Mouse (Mus musculus) neutrophil, adult 5-6 weeks (primary cell): ENCODE data around the gene Wdr78. TPM values are rescaled to one million over a fixed set of nuclear protein-coding genes. Genes with fewer than 3 reads are reported as not detected.

ENCODE experiments used
- ATAC-seq: fragments of 151-379, 151-347 bp; 2 replicates; pipeline ENCODE4 v1.8.0; 2017; ENCODE audit warnings: mild to moderate bottlenecking, moderate TSS enrichment; ENCODE audit not compliant: insufficient number of reproducible peaks, poor library complexity, low FRiP score, severe bottlenecking; ENCODE audit errors: extremely low read depth
- total RNA-seq: library from RNA; stranded (forward); fragments of 200-1000 nt; gene quantifications from 2 replicates; pipeline ENCODE4 v1.2.3, GENCODE M21; 2017

The Wdr78 gene
- total RNA-seq, 1 experiment from 2014 or later, result 4.8 TPM

DNA sequence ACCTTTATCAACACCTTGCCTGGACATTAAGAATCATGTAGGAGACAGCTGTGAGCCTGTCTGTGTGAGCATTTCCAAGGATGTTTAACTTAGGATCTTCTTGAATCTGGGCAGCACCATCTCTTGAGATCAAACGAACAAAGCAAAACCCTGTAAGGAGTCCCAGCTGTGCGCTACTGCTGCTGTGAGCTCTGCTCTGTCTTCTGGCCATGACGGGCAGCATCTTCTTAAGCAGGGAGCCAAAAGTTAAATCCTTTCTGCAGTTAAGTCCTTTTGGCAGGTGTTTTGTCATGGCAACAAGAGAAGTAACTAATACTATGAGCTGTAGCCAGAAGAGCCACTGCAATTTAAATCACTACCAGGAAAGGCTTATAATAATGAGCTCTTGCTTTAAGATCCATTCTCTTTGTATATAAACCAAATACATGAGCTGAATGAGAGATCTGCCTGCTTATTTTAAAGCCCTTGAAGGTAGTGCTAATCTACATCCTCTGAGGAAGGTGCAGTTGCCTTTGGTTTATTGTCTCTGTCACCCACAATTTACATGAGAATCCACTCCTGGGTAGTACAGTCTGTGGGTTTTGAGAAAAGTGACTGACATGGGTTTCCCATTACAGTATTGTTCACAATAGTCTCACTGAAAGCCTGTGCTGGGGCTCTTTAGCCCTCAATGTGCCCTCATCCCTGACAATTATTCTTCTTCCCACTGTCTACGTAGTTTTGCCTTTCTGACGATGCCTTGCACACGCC lies 46.3 kb downstream of the Wdr78 start:
- no peak for ATAC-seq

DNA sequence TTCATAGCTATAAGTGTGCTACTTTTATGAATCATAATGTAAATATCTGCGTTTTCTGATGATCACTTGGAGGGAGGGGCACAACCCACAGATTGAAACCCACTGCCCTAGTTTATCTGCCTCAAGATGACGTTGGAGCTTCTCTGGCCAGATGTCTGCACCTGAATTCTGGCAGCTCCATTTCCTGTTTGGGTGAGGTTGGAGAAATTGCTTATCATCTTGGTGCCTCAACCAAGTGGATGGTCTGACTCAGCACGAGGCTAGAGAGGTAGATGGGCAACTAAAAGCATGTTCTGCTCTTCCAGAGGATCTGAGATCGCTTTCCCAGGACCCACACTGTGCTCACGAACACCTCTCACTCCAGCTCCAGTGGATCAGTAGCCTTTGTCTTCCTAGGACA lies 49.4 kb downstream of the Wdr78 start:
- no peak for ATAC-seq

DNA sequence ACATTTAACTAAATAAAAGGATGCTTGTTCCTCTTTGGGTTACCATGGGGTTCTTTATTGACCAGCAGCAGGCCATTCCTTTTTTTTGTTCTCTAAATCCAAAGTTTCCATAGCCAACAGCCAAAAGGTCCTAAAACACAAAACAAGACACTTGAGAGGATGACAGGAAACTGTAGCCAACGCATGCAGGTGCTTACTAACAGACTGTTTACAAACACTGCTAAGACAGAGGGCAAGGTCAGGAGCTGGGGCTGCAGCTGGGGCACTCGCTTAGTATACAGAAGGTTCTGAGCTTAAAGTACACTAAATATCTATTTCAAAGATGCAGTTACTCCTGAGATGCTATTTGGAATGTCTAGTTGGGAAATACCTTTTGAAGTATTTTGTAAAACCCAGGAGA lies 49.9 kb downstream of the Wdr78 start:
- ATAC-seq, result no peak

DNA sequence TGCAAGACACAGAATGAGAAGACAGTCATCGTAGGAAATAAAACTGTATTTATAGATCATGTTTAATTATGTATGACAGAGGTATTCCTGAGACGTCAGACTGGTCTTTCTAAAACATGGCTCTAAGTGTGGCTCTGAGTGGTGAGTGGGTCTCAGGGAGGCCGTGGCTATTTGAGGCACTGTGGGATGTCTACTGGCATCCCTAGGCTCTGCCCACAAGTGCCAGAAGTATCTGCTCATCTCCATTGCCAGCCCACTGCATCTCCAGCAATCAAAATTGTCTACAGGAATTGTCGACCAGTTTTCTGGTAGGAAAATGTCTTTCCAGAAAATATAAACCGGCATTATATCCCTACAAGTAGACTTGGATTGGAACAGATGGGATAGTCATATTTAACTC lies 57.4 kb downstream of the Wdr78 start:
- no peak for ATAC-seq

DNA sequence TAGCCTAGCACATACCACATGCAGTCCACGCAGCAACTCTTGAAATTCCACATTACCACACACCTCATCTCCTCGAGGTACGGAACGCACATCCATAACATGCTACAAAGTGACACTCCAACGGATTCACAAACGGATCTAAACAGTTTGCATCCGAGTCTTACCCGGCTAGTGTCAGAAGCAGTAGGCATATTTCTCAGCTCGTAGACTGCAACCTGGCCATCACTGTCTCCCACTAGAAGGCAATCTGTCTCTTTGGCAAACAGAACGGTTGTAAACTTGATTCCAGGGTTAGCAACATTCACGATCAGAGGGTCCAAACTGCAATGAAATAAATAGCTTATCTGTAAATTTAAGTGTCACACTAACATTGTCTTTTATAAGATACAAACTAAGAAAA lies 66.3 kb downstream of the Wdr78 start:
- ATAC-seq, result no peak

DNA sequence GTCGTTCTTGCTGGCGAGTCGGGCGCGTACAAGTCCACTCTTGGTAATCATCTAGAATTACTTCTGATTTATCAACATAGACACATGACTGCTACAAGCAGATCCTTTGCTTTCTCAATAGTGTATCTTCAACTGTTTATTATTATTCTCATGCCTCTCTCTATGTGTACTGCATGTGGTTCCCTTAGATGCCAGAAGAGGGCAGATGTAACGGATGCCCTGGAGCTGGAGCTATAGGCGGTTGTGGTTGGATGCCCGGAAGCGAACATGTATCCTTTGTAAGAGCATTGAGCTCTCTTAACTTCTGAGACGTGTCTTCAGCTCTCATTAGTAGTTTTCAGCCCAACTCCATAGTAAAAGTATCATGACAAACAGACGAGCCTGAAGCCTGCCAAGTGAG lies 71.4 kb downstream of the Wdr78 start:
- ATAC-seq, result no peak

DNA sequence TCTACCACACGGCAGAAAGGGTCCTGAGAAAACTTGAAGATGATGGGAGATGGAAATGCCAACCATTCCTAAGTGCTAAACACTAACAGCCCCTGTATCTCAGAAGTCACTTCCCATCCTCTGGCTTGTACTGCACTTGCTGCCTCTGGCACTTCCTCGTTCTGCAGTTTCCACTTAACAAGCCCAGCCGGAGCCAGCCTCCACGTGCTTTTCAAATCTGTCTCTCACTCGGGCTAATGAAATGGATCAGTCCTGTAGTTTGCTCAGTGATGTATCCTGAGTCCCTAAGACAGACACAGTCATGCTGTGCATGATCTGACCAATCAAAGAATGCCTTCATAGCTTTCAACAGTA lies 74.5 kb downstream of the Wdr78 start:
- no peak for ATAC-seq

DNA sequence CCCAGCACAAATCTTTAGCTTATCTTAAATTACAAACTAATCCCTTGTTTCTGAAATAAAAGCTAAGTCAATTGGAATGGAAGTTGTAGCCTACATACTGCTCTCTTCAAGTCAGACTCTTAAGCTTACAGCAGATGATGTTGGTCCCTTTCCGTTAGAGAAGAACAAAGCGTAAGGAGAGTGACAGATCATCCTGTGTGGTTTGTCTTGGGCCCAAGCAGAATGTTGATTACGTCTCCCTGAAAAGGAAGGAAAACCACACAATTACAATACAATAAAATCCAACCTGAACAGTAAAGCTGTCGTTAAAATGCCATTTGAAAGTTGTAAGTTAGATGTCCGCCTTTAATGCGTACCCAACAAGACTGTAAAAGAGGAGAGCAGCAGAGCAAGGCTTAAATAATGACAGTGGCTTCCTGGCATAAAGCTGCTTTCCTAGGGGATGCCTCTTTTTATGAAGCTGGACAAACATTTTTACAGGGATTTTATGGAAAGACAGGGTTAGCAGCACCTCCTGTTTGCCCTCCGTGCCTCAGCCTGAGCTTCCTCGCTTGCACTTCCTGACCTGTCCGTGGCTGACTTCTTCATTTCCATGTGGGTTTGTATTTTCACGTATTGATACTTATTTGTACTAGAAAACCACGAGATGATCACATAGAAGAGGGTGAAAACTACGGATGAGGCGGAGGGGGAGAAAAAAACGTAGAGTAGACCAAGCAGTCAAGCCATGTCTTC lies 75.1 kb downstream of the Wdr78 start:
- ATAC-seq, result no peak

DNA sequence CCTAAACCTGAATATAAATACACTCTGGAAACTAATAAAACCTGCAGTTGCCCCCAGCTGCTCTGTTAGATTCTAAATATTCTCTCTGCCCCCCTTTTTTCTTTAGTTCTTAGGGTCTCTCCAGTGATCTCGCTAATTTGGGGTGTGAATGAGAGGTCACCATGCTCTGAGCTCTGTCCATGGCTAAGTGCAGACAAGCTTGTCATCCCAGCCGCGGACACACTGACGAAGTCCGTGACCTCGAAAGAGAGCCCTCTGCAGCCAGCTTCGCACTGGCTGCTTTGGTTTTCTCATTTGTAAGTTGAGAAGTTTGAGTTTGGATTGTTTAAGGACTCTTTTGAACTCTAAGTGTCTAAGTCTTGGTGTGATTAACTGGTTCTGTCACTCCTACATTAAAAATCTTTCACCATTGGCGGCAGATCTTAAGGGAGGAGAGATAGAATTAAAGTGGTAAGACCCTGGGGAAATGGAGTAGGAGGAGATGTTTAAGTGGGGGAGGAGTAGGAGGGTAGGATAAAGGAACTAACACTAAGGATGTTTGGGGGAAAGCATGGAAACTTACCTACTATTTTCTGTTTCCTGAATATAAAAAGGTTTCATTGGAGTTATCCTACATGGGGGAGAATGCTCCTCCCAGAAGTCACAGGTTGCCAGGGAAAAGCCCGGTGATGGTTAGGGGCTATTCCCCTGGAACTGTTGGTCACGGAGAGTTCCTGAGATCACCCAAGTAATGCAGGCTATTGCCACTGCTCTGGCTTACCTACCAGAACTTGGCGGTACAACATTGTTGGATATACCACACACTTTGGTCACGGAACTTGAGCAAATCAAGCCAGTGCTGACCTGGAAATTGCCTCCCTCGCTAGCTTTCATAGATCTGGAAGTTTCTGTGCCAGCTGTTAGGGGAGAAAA lies 85.9 kb downstream of the Wdr78 start:
- no peak for ATAC-seq

DNA sequence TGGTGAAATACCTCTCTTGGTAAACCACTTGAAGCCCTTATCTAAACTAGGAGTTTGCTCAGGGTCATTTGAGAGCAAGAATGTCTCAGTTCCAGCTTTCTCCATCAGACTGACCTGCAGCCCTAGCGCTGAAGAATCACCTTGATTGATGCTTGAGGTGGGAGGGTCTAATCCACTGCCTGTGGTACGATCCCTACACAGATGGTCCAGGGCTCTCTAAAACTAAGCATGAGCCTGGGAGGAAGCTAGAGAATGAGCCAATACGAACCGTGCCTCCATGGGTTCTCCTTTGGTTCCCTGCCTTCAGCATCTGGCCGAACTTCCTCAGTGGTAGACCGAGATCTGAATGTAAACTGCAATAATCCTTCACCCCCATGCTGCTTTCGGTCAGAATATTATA lies 86.6 kb downstream of the Wdr78 start:
- ATAC-seq, result no peak

DNA sequence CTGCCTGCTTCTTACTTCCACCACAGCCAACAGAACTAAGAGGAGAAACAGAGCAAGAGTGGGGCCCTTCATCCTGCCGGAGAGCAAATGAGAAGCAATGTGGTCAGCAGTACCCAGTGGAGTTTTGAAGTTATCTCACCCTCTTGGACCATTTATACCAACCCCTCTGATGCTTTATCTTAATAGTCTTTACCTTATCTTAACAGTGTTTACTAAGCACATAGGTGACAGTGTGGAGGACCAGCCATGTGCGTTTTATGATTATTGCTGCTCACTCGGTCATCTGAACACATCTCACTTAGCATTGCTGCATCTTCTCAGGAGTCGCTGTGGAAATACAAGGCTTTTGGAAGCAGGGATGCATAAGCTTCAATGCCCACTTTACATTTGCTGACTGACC lies 87.7 kb downstream of the Wdr78 start, which contains the start of gene Insl5:
Gene Insl5 (minus strand): TSS at position 222 of the 400 bp plus-strand sequence.
- no peak for ATAC-seq

DNA sequence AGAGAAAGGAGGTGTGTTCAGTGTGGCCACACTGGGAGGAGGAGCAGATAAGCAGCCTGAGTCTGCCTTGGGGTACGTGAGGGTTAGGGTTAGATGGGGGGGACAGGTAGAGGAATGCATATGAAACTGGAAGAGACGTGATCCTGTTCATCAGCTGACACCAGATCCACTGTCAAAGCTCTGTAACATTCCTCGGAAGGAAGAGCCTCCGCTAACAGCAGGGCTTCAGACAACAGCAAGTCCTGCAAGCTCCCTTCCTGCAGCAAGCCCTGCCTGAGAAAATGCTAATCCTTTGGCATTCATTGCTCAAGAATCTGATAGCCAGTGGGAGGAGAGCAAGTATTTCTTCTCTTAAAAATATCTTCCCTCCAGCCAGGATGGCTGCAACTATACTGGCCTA lies 100.9 kb downstream of the Wdr78 start:
- ATAC-seq, result no peak

DNA sequence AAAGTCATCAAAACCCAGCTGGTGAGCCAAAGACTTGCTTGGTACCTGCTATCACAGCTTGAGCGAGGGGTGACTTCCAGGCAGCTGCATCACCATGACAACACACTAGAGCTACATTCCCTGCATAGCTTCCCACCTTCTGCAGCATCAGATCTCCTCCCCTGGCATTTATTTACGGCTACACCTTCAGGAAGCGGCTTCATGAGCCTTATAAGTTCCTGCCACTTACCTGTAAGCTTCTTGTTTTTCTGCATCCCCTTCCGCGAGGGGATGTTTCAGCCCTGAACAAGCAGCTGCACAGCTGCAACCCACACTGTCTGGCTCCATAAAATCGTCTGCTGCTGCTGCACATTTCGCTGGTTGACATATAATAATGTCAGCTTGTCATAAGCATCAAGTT lies 102.5 kb downstream of the Wdr78 start:
- ATAC-seq, result no peak

DNA sequence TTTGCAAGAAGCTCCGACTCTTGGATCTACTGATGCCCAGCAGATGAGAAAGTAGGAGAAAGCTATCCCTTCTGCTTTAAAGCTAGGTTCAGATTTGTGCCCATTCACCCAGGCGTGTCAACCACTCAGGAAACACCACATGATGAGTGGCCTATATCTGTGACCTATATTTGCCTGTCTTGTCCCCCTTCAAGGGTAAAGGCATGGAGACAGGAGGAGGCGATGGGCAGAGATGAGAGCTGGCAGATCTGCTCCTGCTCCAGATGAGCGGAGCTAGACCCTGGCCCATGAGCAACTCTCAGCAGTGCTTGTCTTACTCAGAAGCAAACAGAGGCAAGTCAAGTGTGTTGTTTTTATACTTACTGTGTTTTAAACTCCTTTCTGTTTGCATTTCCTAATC lies 103.6 kb downstream of the Wdr78 start:
- no peak for ATAC-seq

DNA sequence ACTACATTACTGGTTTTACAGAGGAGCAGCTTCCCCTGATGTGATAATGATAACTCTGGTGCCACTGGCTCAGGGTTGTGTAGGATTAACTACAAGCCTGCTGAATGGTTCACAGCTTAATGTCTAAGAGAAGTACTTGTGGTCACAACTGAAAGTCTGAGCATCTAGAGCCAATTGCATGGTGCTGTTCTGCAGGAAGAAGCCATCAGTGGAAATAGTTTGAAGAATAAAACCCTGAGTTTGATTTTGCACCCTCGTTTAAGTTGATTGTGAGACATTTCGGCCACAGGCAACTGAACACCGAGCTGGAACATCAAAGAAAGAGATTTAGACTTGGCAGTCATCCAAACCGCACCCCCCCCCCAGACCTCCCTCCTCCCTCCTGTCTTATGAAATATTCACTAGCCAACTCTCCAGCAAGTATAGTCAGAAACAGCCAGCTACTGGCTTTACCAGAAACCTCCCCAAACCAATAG lies 107.4 kb downstream of the Wdr78 start:
- ATAC-seq, result no peak

DNA sequence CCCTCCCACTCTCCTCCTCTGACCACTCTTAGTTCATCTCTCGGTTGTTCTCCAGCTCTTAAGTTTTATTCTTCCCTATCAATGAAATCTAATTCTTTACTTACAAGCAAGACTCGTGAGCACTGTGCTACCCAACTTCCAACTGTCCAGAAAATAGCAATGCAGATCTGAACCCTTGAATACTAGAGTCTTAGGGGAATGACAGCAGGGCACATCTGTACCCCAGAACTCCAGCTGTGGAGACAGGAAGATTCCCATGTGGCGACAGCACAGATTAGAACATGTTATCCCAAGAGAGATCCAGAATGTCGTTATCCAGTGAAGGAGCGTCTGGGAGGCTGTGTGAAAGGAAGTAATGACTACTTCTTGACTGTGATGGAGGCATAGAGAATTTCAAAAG lies 108.1 kb downstream of the Wdr78 start:
- ATAC-seq, result no peak

DNA sequence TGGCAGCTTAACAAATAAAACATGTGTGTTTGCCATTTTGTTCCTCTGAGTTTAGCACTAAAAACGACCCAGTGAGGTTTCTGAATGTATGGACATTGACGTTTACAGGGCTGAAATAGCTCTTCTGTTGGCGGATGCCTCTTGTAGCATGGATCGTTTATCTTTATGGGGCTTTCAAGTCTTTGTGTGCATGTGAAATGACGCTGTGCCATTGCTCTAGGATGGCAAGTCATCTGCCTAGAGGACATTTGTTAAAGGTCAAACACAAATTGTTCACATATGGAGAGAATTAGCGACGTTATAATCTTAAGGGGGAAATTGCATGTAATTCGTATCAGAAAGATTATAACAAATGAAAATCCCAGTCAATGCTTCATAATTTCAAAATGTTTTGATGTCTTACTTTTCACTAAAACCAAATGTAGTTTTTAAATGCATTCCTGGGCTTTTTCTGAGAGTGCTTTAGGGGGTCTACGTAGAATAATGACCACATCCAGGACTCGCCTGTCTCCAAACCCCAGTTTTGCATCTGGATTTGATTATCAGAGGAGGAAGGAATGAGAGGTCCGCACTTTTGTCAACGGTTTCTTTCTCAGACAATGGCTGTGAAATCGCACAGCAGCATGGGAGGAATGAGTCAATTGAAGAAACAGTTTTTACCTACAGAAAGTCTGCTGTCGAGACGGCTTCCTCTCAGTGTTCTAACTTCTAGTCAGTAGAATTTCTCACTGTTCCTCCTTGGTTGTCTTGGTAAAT lies 109.0 kb downstream of the Wdr78 start:
- ATAC-seq, result no peak

DNA sequence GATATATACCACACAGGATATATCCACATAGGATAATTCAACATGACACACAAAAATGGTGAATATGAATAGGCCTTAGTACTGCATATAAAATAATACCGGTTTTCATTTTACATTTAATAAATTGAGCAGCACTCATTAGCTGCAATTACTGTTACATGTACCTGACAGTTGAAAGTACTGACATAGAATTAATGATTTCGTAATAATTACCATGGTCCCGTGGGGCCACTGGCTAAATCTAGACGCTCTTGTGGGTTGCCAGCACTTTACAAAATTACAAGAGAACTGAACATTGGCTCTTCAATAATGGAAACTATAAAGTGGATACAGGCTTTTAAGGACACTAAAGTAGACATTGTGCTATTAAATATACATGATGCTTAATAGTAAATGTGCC lies 109.7 kb downstream of the Wdr78 start:
- no peak for ATAC-seq

DNA sequence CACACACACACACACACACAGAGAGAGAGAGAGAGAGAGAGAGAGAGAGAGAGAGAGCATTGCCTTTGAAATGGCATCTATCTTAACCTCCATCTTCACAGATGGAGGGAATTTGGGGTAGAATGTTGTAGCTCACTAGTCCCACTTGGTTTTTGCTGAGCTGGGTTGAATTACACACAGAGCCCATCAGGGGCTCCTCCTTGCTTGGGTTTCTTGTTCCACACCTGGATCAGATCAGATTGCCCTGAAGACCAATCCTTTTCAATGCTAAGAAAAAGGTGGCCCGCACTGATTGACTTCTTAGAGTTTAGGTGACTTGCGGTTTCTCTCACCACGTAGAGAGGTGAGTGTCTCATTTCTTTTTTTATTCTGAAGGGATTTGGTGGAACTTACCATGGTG lies 122.7 kb downstream of the Wdr78 start:
- no peak for ATAC-seq
